Mouse (Mus musculus) liver, embryonic 14.5 days (tissue): ENCODE measurements around the gene Lrrc8a.

Source experiments
- CTCF ChIP-seq: IDR thresholded peaks from 2 replicates; pipeline ENCODE4 v1.5.1; 2016; ENCODE audit warnings: antibody characterized with exemption, low read depth, control low read depth
- EP300 ChIP-seq: IDR thresholded peaks from 2 replicates; pipeline ENCODE4 v1.6.1; 2016; ENCODE audit warnings: antibody characterized with exemption, low read depth

DNA sequence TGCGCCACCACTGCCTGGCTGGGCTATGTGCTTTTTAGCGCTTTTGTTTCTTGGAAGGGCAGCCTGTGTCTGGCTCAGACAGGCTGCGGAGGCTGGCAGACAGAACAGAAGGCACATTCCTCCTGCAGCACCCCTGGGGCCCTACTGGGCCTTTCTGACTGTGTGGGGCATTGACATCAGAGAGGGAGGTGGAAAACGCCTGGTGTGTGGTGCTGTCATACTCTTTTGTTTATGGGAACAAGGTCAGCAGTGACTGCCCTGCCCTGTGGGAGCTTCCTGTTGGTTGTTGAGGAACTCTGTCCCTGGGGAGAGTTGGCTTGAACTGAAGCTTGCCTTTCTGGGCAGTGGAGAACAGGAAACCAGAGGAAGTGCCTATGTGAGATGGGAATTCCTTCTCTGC is 5.0 kb downstream of the Lrrc8a start:
- TF ChIP-seq CTCF (no peak), EP300 (no peak)
